Mouse (Mus musculus) neural tube, embryonic 11.5 days (tissue): ENCODE data around the gene Nos1ap. TPM values are rescaled to one million over a fixed set of nuclear protein-coding genes. Genes with fewer than 3 reads are reported as not detected.

ENCODE experiments used
- ATAC-seq: fragments of 200-750 bp; cut with Nextera tagmentation; 2 replicates; pipeline ENCODE4 v1.8.0; 2017; ENCODE audit warnings: moderate number of reproducible peaks, mild to moderate bottlenecking, moderate TSS enrichment, moderate library complexity; ENCODE audit not compliant: insufficient read depth, low FRiP score, low TSS enrichment
- DNase-seq: peaks from one replicate; pipeline ENCODE4 v3.0.0-alpha.2; 2015; ENCODE audit warnings: low spot score
- H3K27ac ChIP-seq: fragments of 300-500 bp; sonication (generic); 2 replicates; pipeline ENCODE4 v1.5.1; 2014; ENCODE audit warnings: low read depth, mild to moderate bottlenecking, low read length
- H3K27me3 ChIP-seq: fragments of 300-500 bp; sonication (generic); 2 replicates; pipeline ENCODE4 v1.6.1; 2014; ENCODE audit warnings: mild to moderate bottlenecking, low read length, mixed read lengths; ENCODE audit not compliant: control insufficient read depth, insufficient read depth
- H3K36me3 ChIP-seq: fragments of 300-500 bp; sonication (generic); 2 replicates; pipeline ENCODE4 v1.6.1; 2014; ENCODE audit warnings: mild to moderate bottlenecking, low read length, moderate library complexity, mixed read lengths; ENCODE audit not compliant: control insufficient read depth, insufficient read depth
- H3K4me1 ChIP-seq: fragments of 300-500 bp; sonication (generic); 2 replicates; pipeline ENCODE4 v1.6.1; 2014; ENCODE audit warnings: low read length, mixed read lengths; ENCODE audit not compliant: control insufficient read depth, insufficient read depth
- H3K4me2 ChIP-seq: fragments of 300-500 bp; sonication (generic); 2 replicates; pipeline ENCODE4 v1.6.1; 2014; ENCODE audit warnings: low read depth, mild to moderate bottlenecking, moderate library complexity
- H3K4me3 ChIP-seq: fragments of 300-500 bp; sonication (generic); 2 replicates; pipeline ENCODE4 v1.5.1; 2014; ENCODE audit warnings: low read depth, low read length
- H3K9ac ChIP-seq: fragments of 300-500 bp; sonication (generic); 2 replicates; pipeline ENCODE4 v1.6.1; 2014; ENCODE audit warnings: mild to moderate bottlenecking, low read length
- H3K9me3 ChIP-seq: fragments of 300-500 bp; sonication (generic); 2 replicates; pipeline ENCODE4 v1.6.1; 2016; ENCODE audit warnings: low read length; ENCODE audit not compliant: control insufficient read depth
- WGBS: fragments of 180-500 bp; shearing (Covaris S2); extraction: QIAGEN DNeasy Blood & Tissue Kit; methylation state at CpG from one replicate; pipeline ENCODE4 v1.1.7; 2014; 5-methylcytosine and 5-hydroxymethylcytosine counted together
- polyA plus RNA-seq: library from polyadenylated mRNA; unstranded; fragments of >200 nt; fragmentation: Nextera tagmentation; extraction: Ambion mirVana; gene quantifications from 2 replicates; pipeline ENCODE4 v1.2.1, GENCODE M21; 2014

Gene Nos1ap
- polyA plus RNA-seq, 1 experiment from 2014 or later = 8.9 TPM

GRCm38 (mm10) chr1:170331926-170332325 lies 257.7 kb downstream of the Nos1ap start:
- 75% methylated on average over 6 of the region's 6 CpGs for WGBS

GRCm38 (mm10) chr1:170325277-170325676 lies 264.4 kb downstream of the Nos1ap start:
- 83% methylated on average over 4 of the region's 4 CpGs for WGBS
- H3K27ac ChIP-seq = no peak overlapping the region

More at GRCm38 (mm10) chr1:170331926-170332325, 257.7 kb downstream of the Nos1ap start:
- H3K4me3 ChIP-seq = no peak overlapping the region
- H3K9ac ChIP-seq = no peak overlapping the region
- no peak overlapping the region for H3K27ac ChIP-seq
- ATAC-seq = no peak
- H3K36me3 ChIP-seq = no peaks in the 10 kb centered on the region
- no peaks in the 10 kb centered on the region for H3K9me3 ChIP-seq
- no peak for DNase-seq
- no peak overlapping the region for H3K4me2 ChIP-seq
- no peaks in the 10 kb centered on the region for H3K27me3 ChIP-seq
- no peaks in the 10 kb centered on the region for H3K4me1 ChIP-seq

GRCm38 (mm10) chr1:170324312-170324711 lies 265.3 kb downstream of the Nos1ap start:
- H3K9ac ChIP-seq = no peak overlapping the region
- H3K27ac ChIP-seq = no peak overlapping the region
- no peaks in the 10 kb centered on the region for H3K4me1 ChIP-seq
- no peaks in the 10 kb centered on the region for H3K27me3 ChIP-seq
- no peaks in the 10 kb centered on the region for H3K36me3 ChIP-seq
- no peak overlapping the region for H3K4me3 ChIP-seq
- DNase-seq = no peak
- no peak overlapping the region for H3K4me2 ChIP-seq
- no peaks in the 10 kb centered on the region for H3K9me3 ChIP-seq
- 91% methylated on average over 1 of the region's 1 CpGs for WGBS
- ATAC-seq = no peak

More at GRCm38 (mm10) chr1:170325277-170325676, 264.4 kb downstream of the Nos1ap start:
- H3K4me3 ChIP-seq = no peak overlapping the region
- DNase-seq (no peak), ATAC-seq (no peak)
- no peaks in the 10 kb centered on the region for H3K36me3 ChIP-seq
- H3K4me2 ChIP-seq = no peak overlapping the region
- no peaks in the 10 kb centered on the region for H3K27me3 ChIP-seq
- no peaks in the 10 kb centered on the region for H3K9me3 ChIP-seq
- H3K9ac ChIP-seq = no peak overlapping the region
- H3K4me1 ChIP-seq = no peaks in the 10 kb centered on the region

GRCm38 (mm10) chr1:170323001-170323400 lies 266.7 kb downstream of the Nos1ap start:
- H3K36me3 ChIP-seq = no peaks in the 10 kb centered on the region
- no peak overlapping the region for H3K27ac ChIP-seq
- H3K27me3 ChIP-seq = no peaks in the 10 kb centered on the region
- DNase-seq = no peak
- no peak for ATAC-seq
- 87% methylated on average over 10 of the region's 10 CpGs for WGBS
- no peak overlapping the region for H3K9ac ChIP-seq
- H3K9me3 ChIP-seq = no peaks in the 10 kb centered on the region
- no peaks in the 10 kb centered on the region for H3K4me1 ChIP-seq
- no peak overlapping the region for H3K4me2 ChIP-seq
- H3K4me3 ChIP-seq = no peak overlapping the region

GRCm38 (mm10) chr1:170322046-170322445 lies 267.6 kb downstream of the Nos1ap start:
- no peak for DNase-seq
- H3K9me3 ChIP-seq = no peaks in the 10 kb centered on the region
- 88% methylated on average over 2 of the region's 2 CpGs for WGBS
- H3K4me3 ChIP-seq = no peak overlapping the region
- no peak for ATAC-seq
- no peaks in the 10 kb centered on the region for H3K27me3 ChIP-seq
- H3K4me2 ChIP-seq = no peak overlapping the region
- no peak overlapping the region for H3K9ac ChIP-seq
- H3K27ac ChIP-seq = no peak overlapping the region
- H3K4me1 ChIP-seq = no peaks in the 10 kb centered on the region
- no peaks in the 10 kb centered on the region for H3K36me3 ChIP-seq

GRCm38 (mm10) chr1:170311431-170311830 lies 278.2 kb downstream of the Nos1ap start:
- WGBS = 79% methylated on average over 6 of the region's 6 CpGs
- Histone ChIP-seq H3K27me3 (no peaks in the 10 kb centered on the region), H3K9ac (no peak overlapping the region), H3K4me1 (no peaks in the 10 kb centered on the region), H3K27ac (no peak overlapping the region), H3K4me3 (no peak overlapping the region), H3K4me2 (no peak overlapping the region), H3K9me3 (no peaks in the 10 kb centered on the region), H3K36me3 (no peaks in the 10 kb centered on the region)
- DNase-seq = no peak
- ATAC-seq = no peak

- H3K27ac ChIP-seq = no peak within 1 kb of the TSS
- H3K9me3 ChIP-seq = no peaks in the 10 kb centered on the region
- 90% methylated on average over 4 of the region's 4 CpGs for WGBS
- ATAC-seq = no peak
- no peaks in the 10 kb centered on the region for H3K4me1 ChIP-seq
- no peak within 1 kb of the TSS for H3K4me2 ChIP-seq
- no peak within 1 kb of the TSS for H3K4me3 ChIP-seq
- no peaks in the 10 kb centered on the region for H3K36me3 ChIP-seq
- H3K27me3 ChIP-seq = no peaks in the 10 kb centered on the region
- no peak within 1 kb of the TSS for H3K9ac ChIP-seq
- no peak for DNase-seq
Observed at GRCm38 (mm10) chr1:170308503-170308902, 281.2 kb downstream of the Nos1ap start, which contains the start of gene Spata46. Gene Spata46, plus strand, starts transcription at chr1:170308803.

GRCm38 (mm10) chr1:170306232-170306631 lies 283.4 kb downstream of the Nos1ap start, which contains the start of gene Gm7694:
Gene Gm7694, minus strand, starts transcription at chr1:170306332.
- Histone ChIP-seq H3K9ac (no peak within 1 kb of the TSS), H3K27ac (no peak within 1 kb of the TSS), H3K4me2 (no peak within 1 kb of the TSS), H3K4me1 (no peaks in the 10 kb centered on the region), H3K9me3 (no peaks in the 10 kb centered on the region), H3K4me3 (no peak within 1 kb of the TSS), H3K36me3 (no peaks in the 10 kb centered on the region), H3K27me3 (no peaks in the 10 kb centered on the region)
- no peak for DNase-seq
- WGBS = 90% methylated on average over 4 of the region's 4 CpGs
- ATAC-seq = no peak

- DNase-seq (no peak), ATAC-seq (no peak)
- 89% methylated on average over 10 of the region's 10 CpGs for WGBS
- Histone ChIP-seq H3K4me2 (no peak overlapping the region), H3K4me3 (no peak overlapping the region), H3K36me3 (no peaks in the 10 kb centered on the region; the same call in 1 of the 2 replicates), H3K9ac (no peak overlapping the region), H3K4me1 (no peaks in the 10 kb centered on the region), H3K9me3 (no peaks in the 10 kb centered on the region), H3K27me3 (no peaks in the 10 kb centered on the region), H3K27ac (no peak overlapping the region)
Observed at GRCm38 (mm10) chr1:170305002-170305401, 284.7 kb downstream of the Nos1ap start.
